Mouse (Mus musculus) urinary bladder, postnatal 0 days (tissue): ENCODE measurements around the gene Pank2. TPM values are rescaled to one million over a fixed set of nuclear protein-coding genes. Genes with fewer than 3 reads are reported as not detected.

Experiments used
- microRNA-seq: library from miRNA; unstranded; fragments of <30 nt; microRNA quantifications from one replicate; pipeline ENCODE4, GENCODE M21; 2016
- polyA plus RNA-seq: library from polyadenylated mRNA; unstranded; fragments of >200 nt; fragmentation: Nextera tagmentation; extraction: Ambion mirVana; gene quantifications from 2 replicates; pipeline ENCODE4 v1.2.1, GENCODE M21; 2015

Gene Pank2
- polyA plus RNA-seq: 25.2 and 30.5 TPM in 2 replicates

DNA sequence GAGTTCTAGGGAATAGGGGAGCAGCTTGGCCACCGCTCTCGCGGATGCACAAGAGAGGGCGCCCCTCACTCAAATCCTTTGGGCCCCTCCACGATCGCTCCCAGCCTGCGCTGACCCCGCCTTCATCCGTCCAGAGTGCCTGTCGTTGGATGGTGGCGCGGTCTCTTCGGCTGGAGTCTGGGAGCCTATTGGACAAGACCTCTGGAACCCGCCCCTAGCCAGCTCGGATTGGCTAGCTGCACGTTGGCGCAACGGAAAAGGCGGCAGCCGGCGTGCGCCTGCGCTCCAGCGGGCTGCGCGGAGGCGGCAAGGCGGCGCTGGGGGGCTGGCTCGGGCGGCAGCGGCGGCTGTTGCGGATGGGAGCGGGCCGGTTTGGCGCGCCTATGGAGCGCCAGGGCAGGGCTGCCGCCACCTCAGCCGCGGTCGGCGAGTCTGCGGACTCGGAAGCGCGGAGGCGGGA is at the start of gene Pank2:
Pank2 (plus strand) TSS at position 283 of the 460 bp plus-strand sequence.

GRCm38 (mm10) chr2:131233307-131234126 is 28.8 kb upstream of the Pank2 start, which contains the start of gene Mavs:
Gene Mavs (plus strand): TSS chr2:131234063.

Small RNAs within 50 kb of the gene (microRNA-seq; reads per million reads assigned to microRNA genes)
- gene Mir103-2: 44.8 reads per million, percentile 38 among the genes with 10 or more reads in this experiment

Other genes with a start within 250 kb of the Pank2 start
- 88.3 and 99.6 TPM in 2 replicates for gene Gfra4, start 219.4 kb upstream of the Pank2 start, polyA plus RNA-seq
- 77.8 and 88.7 TPM in 2 replicates for gene Adam33, start 198.7 kb upstream of the Pank2 start, polyA plus RNA-seq
- 1.4 and 2.6 TPM in 2 replicates for gene Siglec1, start 175.7 kb upstream of the Pank2 start, polyA plus RNA-seq
- gene Hspa12b, start 135.2 kb upstream of the Pank2 start, polyA plus RNA-seq: 9.5 and 10.1 TPM in 2 replicates
- not detected in 2 replicates for gene Gm11037, start 129.0 kb upstream of the Pank2 start, polyA plus RNA-seq
- gene 1700037H04Rik, start 102.4 kb upstream of the Pank2 start, polyA plus RNA-seq: 39.0 and 42.4 TPM in 2 replicates
- gene Cenpb, start 82.4 kb upstream of the Pank2 start, polyA plus RNA-seq: 14.9 and 15.0 TPM in 2 replicates
- gene Cdc25b, start 75.5 kb upstream of the Pank2 start, polyA plus RNA-seq: 19.0 and 21.6 TPM in 2 replicates
- gene Spef1, start 75.2 kb upstream of the Pank2 start, polyA plus RNA-seq: 2.2 and 2.6 TPM in 2 replicates
- 20.5 and 22.4 TPM in 2 replicates for gene Ap5s1, start 55.4 kb upstream of the Pank2 start, polyA plus RNA-seq
- gene Mavs, start 28.4 kb upstream of the Pank2 start, polyA plus RNA-seq: 17.7 and 17.9 TPM in 2 replicates
- 1.5 and 1.9 TPM in 2 replicates for gene Rnf24, start 90.4 kb downstream of the Pank2 start, polyA plus RNA-seq
- 9.8 and 16.2 TPM in 2 replicates for gene Smox, start 229.0 kb downstream of the Pank2 start, polyA plus RNA-seq